Mouse (Mus musculus) limb, embryonic 13.5 days (tissue): Measurements from ENCODE around the gene Cdc14b. TPM values are rescaled to one million over a fixed set of nuclear protein-coding genes. Genes with fewer than 3 reads are reported as not detected.
A peak's percentile ranks its signal among the peaks of the same experiment; 100 is the strongest.

ENCODE experiments used
- ATAC-seq: fragments of 200-750 bp; cut with Nextera tagmentation; 2 replicates; pipeline ENCODE4 v1.8.0; 2017; ENCODE audit warnings: low read depth, moderate number of reproducible peaks, moderate TSS enrichment; ENCODE audit not compliant: low FRiP score
- H3K27ac ChIP-seq: fragments of 300-500 bp; sonication (generic); 2 replicates; pipeline ENCODE4 v1.5.1; 2015; ENCODE audit warnings: inconsistent platforms, mild to moderate bottlenecking, moderate library complexity
- H3K27me3 ChIP-seq: fragments of 300-500 bp; sonication (generic); 2 replicates; pipeline ENCODE4 v1.6.1; 2015; ENCODE audit warnings: mild to moderate bottlenecking, inconsistent platforms
- H3K36me3 ChIP-seq: fragments of 300-500 bp; sonication (generic); 2 replicates; pipeline ENCODE4 v1.6.1; 2015; ENCODE audit warnings: inconsistent platforms, mild to moderate bottlenecking, moderate library complexity
- H3K4me1 ChIP-seq: fragments of 300-500 bp; sonication (generic); 2 replicates; pipeline ENCODE4 v1.6.1; 2015; ENCODE audit warnings: inconsistent platforms
- H3K4me2 ChIP-seq: fragments of 300-500 bp; sonication (generic); replicated peaks from 2 replicates; pipeline ENCODE4 v1.6.1; 2015; ENCODE audit warnings: inconsistent platforms, mild to moderate bottlenecking, moderate library complexity
- H3K4me3 ChIP-seq: fragments of 300-500 bp; sonication (generic); 2 replicates; pipeline ENCODE4 v1.5.1; 2015; ENCODE audit warnings: moderate library complexity, mild to moderate bottlenecking, inconsistent platforms
- H3K9ac ChIP-seq: fragments of 300-500 bp; sonication (generic); 2 replicates; pipeline ENCODE4 v1.6.1; 2015; ENCODE audit warnings: mild to moderate bottlenecking, inconsistent platforms
- H3K9me3 ChIP-seq: fragments of 300-500 bp; sonication (generic); 2 replicates; pipeline ENCODE4 v1.6.1; 2016; ENCODE audit warnings: inconsistent platforms
- WGBS: fragments of 180-500 bp; shearing (Covaris S2); methylation state at CpG from one replicate; pipeline ENCODE4 v1.1.7; 2015; 5-methylcytosine and 5-hydroxymethylcytosine counted together
- polyA plus RNA-seq: library from polyadenylated mRNA; unstranded; fragments of >200 nt; fragmentation: Nextera tagmentation; extraction: Ambion mirVana; gene quantifications from 2 replicates; pipeline ENCODE4 v1.2.1, GENCODE M21; 2015

Gene Cdc14b
- polyA plus RNA-seq, 1 experiment from 2014 or later: 22.0 TPM

GRCm38 (mm10) chr13:64183583-64183982 is 91.5 kb downstream of the Cdc14b start:
- Histone ChIP-seq H3K27ac (no peak overlapping the region), H3K9me3 (no peaks in the 10 kb centered on the region), H3K27me3 (no peaks in the 10 kb centered on the region), H3K4me1 (no peaks in the 10 kb centered on the region), H3K36me3 (peaks cover 75% of the 10 kb centered on the region), H3K9ac (no peak overlapping the region), H3K4me3 (no peak overlapping the region), H3K4me2 (no peak overlapping the region)
- no peak for ATAC-seq
- 77% methylated on average over 4 of the region's 4 CpGs for WGBS

- peaks cover 84% of the 10 kb centered on the region for H3K36me3 ChIP-seq
- no peaks in the 10 kb centered on the region for H3K9me3 ChIP-seq
- H3K4me3 ChIP-seq: no peak overlapping the region
- no peak overlapping the region for H3K4me2 ChIP-seq
- 84% methylated on average over 2 of the region's 2 CpGs for WGBS
- no peak overlapping the region for H3K9ac ChIP-seq
- no peak for ATAC-seq
- no peak overlapping the region for H3K27ac ChIP-seq
- no peaks in the 10 kb centered on the region for H3K4me1 ChIP-seq
- H3K27me3 ChIP-seq: no peaks in the 10 kb centered on the region
These were observed 93.0 kb downstream of the Cdc14b start for GRCm38 (mm10) chr13:64182091-64182490.

- Histone ChIP-seq H3K9ac (no peak overlapping the region), H3K27ac (no peak overlapping the region), H3K9me3 (no peaks in the 10 kb centered on the region), H3K27me3 (no peaks in the 10 kb centered on the region), H3K4me1 (no peaks in the 10 kb centered on the region), H3K36me3 (peaks cover 82% of the 10 kb centered on the region), H3K4me2 (no peak overlapping the region), H3K4me3 (no peak overlapping the region)
- no peak for ATAC-seq
- WGBS: 78% methylated on average over 3 of the region's 3 CpGs
These were observed 94.2 kb downstream of the Cdc14b start for GRCm38 (mm10) chr13:64180888-64181287.

- 83% methylated on average over 4 of the region's 4 CpGs for WGBS
- Histone ChIP-seq H3K27ac (no peak overlapping the region), H3K4me1 (no peaks in the 10 kb centered on the region), H3K4me2 (no peak overlapping the region), H3K4me3 (no peak overlapping the region), H3K27me3 (no peaks in the 10 kb centered on the region), H3K9me3 (no peaks in the 10 kb centered on the region), H3K9ac (no peak overlapping the region), H3K36me3 (peaks cover 78% of the 10 kb centered on the region)
- ATAC-seq: no peak
These were observed 94.8 kb downstream of the Cdc14b start for GRCm38 (mm10) chr13:64180300-64180699.

GRCm38 (mm10) chr13:64178746-64179652 is 96.1 kb downstream of the Cdc14b start:
- no peaks in the 10 kb centered on the region for H3K9me3 ChIP-seq
- no peaks in the 10 kb centered on the region for H3K4me1 ChIP-seq
- H3K27me3 ChIP-seq: no peaks in the 10 kb centered on the region
- H3K4me2 ChIP-seq: no peak overlapping the region
- WGBS: 79% methylated on average over 13 of the region's 13 CpGs
- H3K36me3 ChIP-seq: peaks cover 74% of the 10 kb centered on the region
- ATAC-seq: no peak
- no peak overlapping the region for H3K4me3 ChIP-seq
- H3K27ac ChIP-seq: no peak overlapping the region
- no peak overlapping the region for H3K9ac ChIP-seq

GRCm38 (mm10) chr13:64178000-64178399 is 97.1 kb downstream of the Cdc14b start:
- H3K27ac ChIP-seq: no peak overlapping the region
- H3K9ac ChIP-seq: no peak overlapping the region
- no peaks in the 10 kb centered on the region for H3K4me1 ChIP-seq
- no peak overlapping the region for H3K4me3 ChIP-seq
- H3K36me3 ChIP-seq: peaks cover 76% of the 10 kb centered on the region
- H3K27me3 ChIP-seq: no peaks in the 10 kb centered on the region
- H3K9me3 ChIP-seq: peaks cover 2% of the 10 kb centered on the region; the same call in 1 of the 2 replicates
- WGBS: 78% methylated on average over 7 of the region's 7 CpGs
- no peak for ATAC-seq
- no peak overlapping the region for H3K4me2 ChIP-seq

- no peak overlapping the region for H3K27ac ChIP-seq
- no peak overlapping the region for H3K4me2 ChIP-seq
- H3K9me3 ChIP-seq: peaks cover 74% of the 10 kb centered on the region
- no peak for ATAC-seq
- H3K4me3 ChIP-seq: no peak overlapping the region
- no peak overlapping the region for H3K9ac ChIP-seq
- 97% methylated on average over 25 of the region's 25 CpGs for WGBS
- H3K4me1 ChIP-seq: no peaks in the 10 kb centered on the region
- no peaks in the 10 kb centered on the region for H3K27me3 ChIP-seq
- peaks cover 91% of the 10 kb centered on the region for H3K36me3 ChIP-seq
These were observed 105.3 kb downstream of the Cdc14b start for GRCm38 (mm10) chr13:64169746-64170145.

GRCm38 (mm10) chr13:64163147-64163715 is 111.9 kb downstream of the Cdc14b start:
- peaks cover 16% of the 10 kb centered on the region for H3K4me1 ChIP-seq
- ATAC-seq: no peak
- peaks cover 26% of the 10 kb centered on the region for H3K9me3 ChIP-seq
- H3K36me3 ChIP-seq: peaks cover 27% of the 10 kb centered on the region
- WGBS: 33% methylated on average over 13 of the region's 13 CpGs
- peak overlapping the region; percentile 70 for H3K4me3 ChIP-seq
- H3K9ac ChIP-seq: peak overlapping the region; percentile 85
- peak overlapping the region; percentile 98 for H3K4me2 ChIP-seq
- no peaks in the 10 kb centered on the region; the same call in 1 of the 2 replicates for H3K27me3 ChIP-seq
- H3K27ac ChIP-seq: no peak overlapping the region

GRCm38 (mm10) chr13:64162626-64163025 is 112.5 kb downstream of the Cdc14b start:
- 0 out of 2 replicates have a peak overlapping the region, but pooled peaks have one; percentile 10 for H3K27ac ChIP-seq
- peaks cover 16% of the 10 kb centered on the region for H3K4me1 ChIP-seq
- no peaks in the 10 kb centered on the region; the same call in 1 of the 2 replicates for H3K27me3 ChIP-seq
- H3K9me3 ChIP-seq: peaks cover 22% of the 10 kb centered on the region
- H3K9ac ChIP-seq: peak overlapping the region; percentile 85
- H3K36me3 ChIP-seq: peaks cover 24% of the 10 kb centered on the region
- ATAC-seq: no peak
- WGBS: 1% methylated on average over 14 of the region's 14 CpGs
- H3K4me2 ChIP-seq: peak overlapping the region; percentile 98
- H3K4me3 ChIP-seq: peak overlapping the region; percentile 70

- under 1% methylated on average over 70 of the region's 71 CpGs for WGBS
- H3K36me3 ChIP-seq: peaks cover 19% of the 10 kb centered on the region
- no peak; the same call in 1 of the 2 replicates for ATAC-seq
These were observed 113.0 kb downstream of the Cdc14b start for GRCm38 (mm10) chr13:64161916-64162611.

GRCm38 (mm10) chr13:64161548-64161915 is 113.6 kb downstream of the Cdc14b start, which contains the start of gene Habp4:
Habp4 (plus strand) TSS chr13:64161824.
- peak within 1 kb of the TSS; percentile 70 for H3K4me3 ChIP-seq
- H3K27me3 ChIP-seq: no peaks in the 10 kb centered on the region; the same call in 1 of the 2 replicates
- peak within 1 kb of the TSS; percentile 73; the same call in 1 of the 2 replicates for H3K27ac ChIP-seq
- 0% methylated on average over 29 of the region's 31 CpGs for WGBS
- peak within 1 kb of the TSS; percentile 85 for H3K9ac ChIP-seq
- peak within 1 kb of the TSS; percentile 98 for H3K4me2 ChIP-seq
- peaks cover 13% of the 10 kb centered on the region for H3K36me3 ChIP-seq
- H3K4me1 ChIP-seq: peaks cover 16% of the 10 kb centered on the region
- H3K9me3 ChIP-seq: peaks cover 12% of the 10 kb centered on the region
- peak; percentile 99 for ATAC-seq

More at GRCm38 (mm10) chr13:64161916-64162611, 113.0 kb downstream of the Cdc14b start:
- Histone ChIP-seq H3K27me3 (no peaks in the 10 kb centered on the region; the same call in 1 of the 2 replicates), H3K27ac (peak overlapping the region; percentile 73; the same call in 1 of the 2 replicates), H3K4me1 (peaks cover 16% of the 10 kb centered on the region), H3K4me3 (peak overlapping the region; percentile 70), H3K9me3 (peaks cover 17% of the 10 kb centered on the region), H3K9ac (peak overlapping the region; percentile 85), H3K4me2 (peak overlapping the region; percentile 98)

- H3K36me3 ChIP-seq: no peaks in the 10 kb centered on the region
- no peak overlapping the region for H3K4me3 ChIP-seq
- H3K4me1 ChIP-seq: peaks cover 20% of the 10 kb centered on the region
- no peak for ATAC-seq
- H3K4me2 ChIP-seq: no peak overlapping the region
- no peak overlapping the region for H3K9ac ChIP-seq
- no peak overlapping the region for H3K27ac ChIP-seq
- no peaks in the 10 kb centered on the region for H3K9me3 ChIP-seq
- no peaks in the 10 kb centered on the region; the same call in 1 of the 2 replicates for H3K27me3 ChIP-seq
These were observed 118.1 kb downstream of the Cdc14b start for GRCm38 (mm10) chr13:64156966-64157365.
